Mouse (Mus musculus): ENCODE data around the gene Zfp281.

- no peak for TF ChIP-seq CTCF (IDR thresholded peaks at IDR 0.05; ENCODE audit: low read depth)
- TF ChIP-seq EP300 (IDR thresholded peaks at IDR 0.05; ENCODE audit: low read depth) = no peak
These were observed 8.2 kb downstream of the Zfp281 start for GRCm38 (mm10) chr1:136632891-136633290.

Measured in liver, embryonic 14.5 days (tissue).